Comparison of ENCODE assay signal across 8 mouse cellular contexts in genomic region chr5:118880546-118880945, GRCm38 (mm10).
DNase-seq lines count a peak whose midpoint lies in the region; ATAC-seq lines count a peak whose summit lies in the region.
"Had no signal": no experiment of that assay in that cellular context is flagged by ENCODE, and none has a peak within 500 bp of the region (broad histone marks: within the 10 kb centered on the region; RNA-seq: fewer than 3 reads in every experiment).

No protein-coding gene starts in this region.

- H3K9ac ChIP-seq in embryonic facial prominence, embryonic 12.5 days: no peak overlapping the region
- H3K9ac ChIP-seq in midbrain, embryonic 14.5 days (replicated peaks; ENCODE audit: low read length): no peak overlapping the region
- H3K9ac ChIP-seq: limb, embryonic 13.5 days had no signal

- ATAC-seq in embryonic facial prominence, embryonic 12.5 days (ENCODE audit: insufficient number of reproducible peaks, insufficient read depth, low FRiP score, low TSS enrichment): no peak
- no peak for ATAC-seq in midbrain, embryonic 14.5 days (ENCODE audit: low FRiP score, low TSS enrichment)

- H3K27me3 ChIP-seq in embryonic facial prominence, embryonic 12.5 days: peaks cover 4% of the 10 kb centered on the region; the same call in 1 of the 2 replicates
- peaks cover 38% of the 10 kb centered on the region for H3K27me3 ChIP-seq in midbrain, embryonic 14.5 days (ENCODE audit: control insufficient read depth, insufficient read depth, low read length)

- 55% methylated on average over 9 of the region's 9 CpGs for WGBS in embryonic facial prominence, embryonic 12.5 days
- 77% methylated on average over 9 of the region's 9 CpGs for WGBS in midbrain, embryonic 14.5 days

- H3K36me3 ChIP-seq in embryonic facial prominence, embryonic 12.5 days: no peaks in the 10 kb centered on the region
- H3K36me3 ChIP-seq in midbrain, embryonic 14.5 days (ENCODE audit: control insufficient read depth, insufficient read depth, low read length): no peaks in the 10 kb centered on the region
- H3K36me3 ChIP-seq: limb, embryonic 13.5 days had no signal

- peaks cover 10% of the 10 kb centered on the region for H3K4me1 ChIP-seq in embryonic facial prominence, embryonic 12.5 days
- no peaks in the 10 kb centered on the region for H3K4me1 ChIP-seq in midbrain, embryonic 14.5 days (ENCODE audit: control insufficient read depth, insufficient read depth, low read length)

- peak overlapping the region; percentile 11; the same call in 1 of the 2 replicates for H3K4me2 ChIP-seq in embryonic facial prominence, embryonic 12.5 days (replicated peaks)
- H3K4me2 ChIP-seq in midbrain, embryonic 14.5 days (ENCODE audit: low read length): no peak overlapping the region
- H3K4me2 ChIP-seq: limb, embryonic 13.5 days had no signal

- H3K9me3 ChIP-seq in embryonic facial prominence, embryonic 12.5 days: no peaks in the 10 kb centered on the region
- H3K9me3 ChIP-seq in midbrain, embryonic 14.5 days (ENCODE audit: control insufficient read depth, low read length): no peaks in the 10 kb centered on the region
- H3K9me3 ChIP-seq: limb, embryonic 13.5 days had no signal

- H3K4me3 ChIP-seq in embryonic facial prominence, embryonic 12.5 days: no peak overlapping the region
- no peak overlapping the region for H3K4me3 ChIP-seq in midbrain, embryonic 14.5 days (replicated peaks; ENCODE audit: low read depth, low read length)
- H3K4me3 ChIP-seq: limb, embryonic 13.5 days had no signal

- peak; percentile 37 for DNase-seq in ovary, adult 18-20 months (ENCODE audit: low spot score)
- DNase-seq in ovary, postnatal 14 days (ENCODE audit: low spot score): no peak
- DNase-seq in kidney, adult 9 months: peak; percentile 13
- DNase-seq in midbrain, embryonic 14.5 days: peak; percentile 24
- DNase-seq in liver: no peak
- no peak for DNase-seq in spleen, postnatal 36 days (ENCODE audit: low spot score in 2 of 2)

- H3K27ac ChIP-seq in embryonic facial prominence, embryonic 12.5 days: peak overlapping the region; percentile 73
- H3K27ac ChIP-seq in midbrain, embryonic 14.5 days (replicated peaks; ENCODE audit: low read depth, low read length): 0 out of 2 replicates have a peak overlapping the region, but pooled peaks have one; percentile 13
- H3K27ac ChIP-seq: limb, embryonic 13.5 days had no signal

Comparison
In these comparisons a context has a peak if more than half of its experiments do, and no peak if none do; other contexts are left out.
1. DNase-seq: peak in ovary, adult 18-20 months (single experiment), kidney, adult 9 months (single experiment) and midbrain, embryonic 14.5 days (single experiment); none in ovary, postnatal 14 days (single experiment), liver (single experiment) and spleen, postnatal 36 days (0 of 2).